In genomic region chr14:45380756-45381155, GRCm38 (mm10) we compare ENCODE assay signal across 24 mouse cellular contexts. TPM values are rescaled to one million over a fixed set of nuclear protein-coding genes. Genes with fewer than 3 reads are reported as not detected.
DNase-seq lines count a peak whose midpoint lies in the region; ATAC-seq and TF ChIP-seq lines count a peak whose summit lies in the region.
"Had no signal": no experiment of that assay in that cellular context is flagged by ENCODE, and none has a peak within 500 bp of the region (broad histone marks: within the 10 kb centered on the region; RNA-seq: fewer than 3 reads in every experiment).

No protein-coding gene starts in this region.

- peak; percentile 8 for DNase-seq in forebrain, postnatal 0 days
- DNase-seq in MEL (ENCODE audit: low read depth, low spot score) = no peak
- DNase-seq in brain, adult 2 months (ENCODE audit: low read depth, low spot score) = peak; percentile 59
- no peak for DNase-seq in lung, postnatal 14 days
- DNase-seq in thymus, postnatal 36 days = no peak
- DNase-seq: adrenal gland, adult 8-10 months; adrenal gland, postnatal 14 days; adrenal gland, postnatal 36 days; cerebellum, adult 11 months; cerebellum, adult 18-20 months; cerebellum, adult 8-10 months; cerebellum, adult 9-11 months; cerebellum, postnatal 14 days; cerebellum, postnatal 36 days; embryo, embryonic 11 days had no signal

- no peak overlapping the region for H3K9ac ChIP-seq in forebrain, postnatal 0 days
- H3K9ac ChIP-seq in forebrain, embryonic 16.5 days (replicated peaks; ENCODE audit: low read depth, low read length) = no peak overlapping the region
- no peak overlapping the region for H3K9ac ChIP-seq in MEL (ENCODE audit: control insufficient read depth, low read depth, low read length, poor library complexity, severe bottlenecking)
- H3K9ac ChIP-seq: embryonic facial prominence, embryonic 12.5 days; embryonic facial prominence, embryonic 15.5 days; forebrain, embryonic 12.5 days had no signal

- peaks cover 15% of the 10 kb centered on the region for H3K36me3 ChIP-seq in forebrain, postnatal 0 days (ENCODE audit: insufficient read depth)
- H3K36me3 ChIP-seq in forebrain, embryonic 16.5 days (ENCODE audit: control insufficient read depth, insufficient read depth) = peaks cover 13% of the 10 kb centered on the region; the same call in 1 of the 2 replicates
- peaks cover 3 to 11% of the 10 kb centered on the region in 2 experiments; a peak in 3 of 4 replicates for H3K36me3 ChIP-seq in MEL (ENCODE audit: control insufficient read depth in 1 of 2, insufficient read depth in 2 of 2, low read length in 2 of 2)

- 62% methylated on average over 6 of the region's 6 CpGs for WGBS in forebrain, postnatal 0 days
- 68% methylated on average over 6 of the region's 6 CpGs for WGBS in forebrain, embryonic 16.5 days

- H3K4me2 ChIP-seq in forebrain, postnatal 0 days (ENCODE audit: low read depth) = no peak overlapping the region
- no peak overlapping the region for H3K4me2 ChIP-seq in forebrain, embryonic 16.5 days (ENCODE audit: low read length)
- H3K4me2 ChIP-seq: embryonic facial prominence, embryonic 12.5 days; embryonic facial prominence, embryonic 15.5 days; forebrain, embryonic 12.5 days had no signal

- TF ChIP-seq CTCF in forebrain, postnatal 0 days (IDR thresholded peaks at IDR 0.05; ENCODE audit: low read depth) = no peak
- no peak for TF ChIP-seq CTCF in MEL (IDR thresholded peaks at IDR 0.05 in 2 of 3, conservative IDR thresholded peaks at IDR 0.05 in 1 of 3; ENCODE audit: control insufficient read depth in 1 of 3, insufficient read depth in 1 of 3, low read depth in 2 of 3, low read length in 3 of 3, poor library complexity in 1 of 3, severe bottlenecking in 1 of 3)

- no peaks in the 10 kb centered on the region for H3K9me3 ChIP-seq in forebrain, postnatal 0 days (ENCODE audit: low read length)
- no peaks in the 10 kb centered on the region for H3K9me3 ChIP-seq in forebrain, embryonic 16.5 days (ENCODE audit: control insufficient read depth, low read length)
- no peaks in the 10 kb centered on the region for H3K9me3 ChIP-seq in MEL (replicated peaks; ENCODE audit: insufficient read depth, low read length)
- H3K9me3 ChIP-seq: embryonic facial prominence, embryonic 12.5 days; embryonic facial prominence, embryonic 15.5 days; forebrain, embryonic 10.5 days; forebrain, embryonic 12.5 days had no signal

- no peaks in the 10 kb centered on the region for H3K27me3 ChIP-seq in forebrain, postnatal 0 days (ENCODE audit: insufficient read depth, low read length)
- no peaks in the 10 kb centered on the region for H3K27me3 ChIP-seq in forebrain, embryonic 16.5 days (replicated peaks; ENCODE audit: control insufficient read depth, insufficient read depth, low read length)
- no peaks in the 10 kb centered on the region for H3K27me3 ChIP-seq in MEL (ENCODE audit: control insufficient read depth in 1 of 2, insufficient read depth in 2 of 2, low read length in 2 of 2)
- H3K27me3 ChIP-seq: embryonic facial prominence, embryonic 12.5 days; embryonic facial prominence, embryonic 15.5 days; forebrain, embryonic 12.5 days; Patski had no signal

- H3K79me2 ChIP-seq in MEL (ENCODE audit: control insufficient read depth, insufficient read depth, low read length, poor library complexity) = no peaks in the 10 kb centered on the region

- TF ChIP-seq EP300 in MEL (IDR thresholded peaks at IDR 0.05; ENCODE audit: low read depth in 1 of 2, low read length in 2 of 2) = no peak

- no peaks in the 10 kb centered on the region for H3K4me1 ChIP-seq in forebrain, postnatal 0 days (ENCODE audit: insufficient read depth)
- no peaks in the 10 kb centered on the region for H3K4me1 ChIP-seq in forebrain, embryonic 16.5 days (replicated peaks; ENCODE audit: control insufficient read depth, insufficient read depth, low read length)
- H3K4me1 ChIP-seq in MEL (ENCODE audit: control insufficient read depth in 1 of 2, insufficient read depth in 2 of 2, low read length in 2 of 2) = no peaks in the 10 kb centered on the region; a peak in 1 of 4 replicates
- H3K4me1 ChIP-seq: embryonic facial prominence, embryonic 12.5 days; embryonic facial prominence, embryonic 15.5 days; forebrain, embryonic 10.5 days; forebrain, embryonic 12.5 days had no signal

- H3K27ac ChIP-seq in forebrain, postnatal 0 days (ENCODE audit: low read depth, low read length) = no peak overlapping the region
- no peak overlapping the region for H3K27ac ChIP-seq in forebrain, embryonic 16.5 days (ENCODE audit: low read length)
- no peak overlapping the region for H3K27ac ChIP-seq in MEL (ENCODE audit: control insufficient read depth, low read depth, low read length)
- H3K27ac ChIP-seq: embryonic facial prominence, embryonic 12.5 days; embryonic facial prominence, embryonic 15.5 days; forebrain, embryonic 10.5 days; forebrain, embryonic 12.5 days had no signal

- no peak overlapping the region for H3K4me3 ChIP-seq in forebrain, postnatal 0 days (ENCODE audit: low read depth, low read length)
- no peak overlapping the region for H3K4me3 ChIP-seq in forebrain, embryonic 16.5 days (replicated peaks; ENCODE audit: low read length)
- H3K4me3 ChIP-seq in MEL (ENCODE audit: control insufficient read depth in 1 of 2, insufficient read depth in 1 of 2, low read depth in 2 of 2, low read length in 2 of 2) = no peak overlapping the region
- H3K4me3 ChIP-seq: embryonic facial prominence, embryonic 12.5 days; embryonic facial prominence, embryonic 15.5 days; erythroblast, embryonic 14.5 days; forebrain, embryonic 10.5 days; forebrain, embryonic 12.5 days had no signal

- no peak for TF ChIP-seq POLR2A in MEL (IDR thresholded peaks at IDR 0.05; ENCODE audit: control insufficient read depth in 1 of 2, insufficient read depth in 1 of 2, low read depth in 1 of 2, low read length in 2 of 2, poor library complexity in 1 of 2)

- ATAC-seq in forebrain, postnatal 0 days = peak; percentile 69
- ATAC-seq in forebrain, embryonic 16.5 days = no peak
- ATAC-seq: activated CD4-positive, CD25-positive, alpha-beta regulatory T cell, adult 4 months; forebrain, embryonic 14.5 days; Patski had no signal

- TF ChIP-seq RAD21 in MEL (IDR thresholded peaks at IDR 0.05; ENCODE audit: low read depth, low read length) = no peak

TF ChIP-seq in MEL, 35 proteins besides CTCF, POLR2A, EP300 and RAD21:
- TF ChIP-seq GABPA (IDR thresholded peaks at IDR 0.05; ENCODE audit: low read depth, low read length) (no peak), POLR2AphosphoS2 (IDR thresholded peaks at IDR 0.05; ENCODE audit: low read length) (peak; percentile 22; the same call in 1 of the 2 replicates)

RNA-seq across cellular contexts. Expression of gene Gnpnat1, which starts 24.0 kb away (rescaled TPM):
- total RNA-seq in forebrain, postnatal 0 days (2014; rRNA removed) = 23.6 and 31.1 TPM in 2 replicates
- polyA plus RNA-seq in forebrain, postnatal 0 days (2015; fragmentation: Nextera tagmentation; extraction: Ambion mirVana) = 14.9 and 19.2 TPM in 2 replicates
- 24.8 and 27.2 TPM in 2 replicates for polyA plus RNA-seq in forebrain, embryonic 16.5 days (2015; fragmentation: Nextera tagmentation; extraction: Ambion mirVana)
- 22.1 and 24.8 TPM in 2 replicates for total RNA-seq in MEL (2012; rRNA removed)
- polyA plus RNA-seq in MEL (2012; ENCODE audit: insufficient read depth in 1 of 2, insufficient read length in 2 of 2, low read depth in 1 of 2, low replicate concordance in 2 of 2, missing spikeins in 1 of 2) = 10 to 100 TPM in 1 of 2 experiments, not detected in 1; 26.8 TPM
- polyA plus RNA-seq: erythroblast, embryonic 14.5 days had no signal

RNA-seq across cellular contexts. Expression of gene Styx, which starts 29.9 kb away (rescaled TPM):
- total RNA-seq in forebrain, postnatal 0 days (2014; rRNA removed) = 35.9 and 36.2 TPM in 2 replicates
- 59.2 and 72.2 TPM in 2 replicates for polyA plus RNA-seq in forebrain, postnatal 0 days (2015; fragmentation: Nextera tagmentation; extraction: Ambion mirVana)
- 59.2 and 64.2 TPM in 2 replicates for polyA plus RNA-seq in forebrain, embryonic 16.5 days (2015; fragmentation: Nextera tagmentation; extraction: Ambion mirVana)
- total RNA-seq in MEL (2012; rRNA removed) = 18.0 and 19.9 TPM in 2 replicates
- 10 to 100 TPM in 1 of 2 experiments, not detected in 1; 27.2 TPM for polyA plus RNA-seq in MEL (2012; ENCODE audit: insufficient read depth in 1 of 2, insufficient read length in 2 of 2, low read depth in 1 of 2, low replicate concordance in 2 of 2, missing spikeins in 1 of 2)

RNA-seq across cellular contexts. Expression of gene Psmc6, which starts 51.2 kb away (rescaled TPM):
- total RNA-seq in forebrain, postnatal 0 days (2014; rRNA removed) = 156 and 159 TPM in 2 replicates
- polyA plus RNA-seq in forebrain, postnatal 0 days (2015; fragmentation: Nextera tagmentation; extraction: Ambion mirVana) = 140 and 156 TPM in 2 replicates
- 163 and 178 TPM in 2 replicates for polyA plus RNA-seq in forebrain, embryonic 16.5 days (2015; fragmentation: Nextera tagmentation; extraction: Ambion mirVana)
- 125 and 156 TPM in 2 replicates for total RNA-seq in MEL (2012; rRNA removed)
- polyA plus RNA-seq in MEL (2012; ENCODE audit: insufficient read depth in 1 of 2, insufficient read length in 2 of 2, low read depth in 1 of 2, low replicate concordance in 2 of 2, missing spikeins in 1 of 2) = 100 to 1,000 TPM; 208 to 270 TPM

Comparison
In these comparisons a context has a peak if more than half of its experiments do, and no peak if none do; other contexts are left out.
1. DNase-seq: peak in forebrain, postnatal 0 days (single experiment) and brain, adult 2 months (single experiment); none in MEL (single experiment), lung, postnatal 14 days (single experiment) and thymus, postnatal 36 days (0 of 2).